Mouse (Mus musculus) olfactory bulb, adult 2 months (tissue): ENCODE measurements around the gene Sparc.

ENCODE experiments used
- CTCF ChIP-seq: fragments of 200-500 bp; IDR thresholded peaks from 2 replicates; pipeline ENCODE4 v1.5.1; 2012; ENCODE audit warnings: low read depth, mild to moderate bottlenecking, low read length, moderate library complexity; ENCODE audit not compliant: insufficient read depth
- POLR2A ChIP-seq: fragments of 200-500 bp; IDR thresholded peaks from 2 replicates; pipeline ENCODE4 v1.6.1; 2012; ENCODE audit warnings: mild to moderate bottlenecking, low read depth, low read length, moderate library complexity; ENCODE audit not compliant: insufficient read depth

DNA sequence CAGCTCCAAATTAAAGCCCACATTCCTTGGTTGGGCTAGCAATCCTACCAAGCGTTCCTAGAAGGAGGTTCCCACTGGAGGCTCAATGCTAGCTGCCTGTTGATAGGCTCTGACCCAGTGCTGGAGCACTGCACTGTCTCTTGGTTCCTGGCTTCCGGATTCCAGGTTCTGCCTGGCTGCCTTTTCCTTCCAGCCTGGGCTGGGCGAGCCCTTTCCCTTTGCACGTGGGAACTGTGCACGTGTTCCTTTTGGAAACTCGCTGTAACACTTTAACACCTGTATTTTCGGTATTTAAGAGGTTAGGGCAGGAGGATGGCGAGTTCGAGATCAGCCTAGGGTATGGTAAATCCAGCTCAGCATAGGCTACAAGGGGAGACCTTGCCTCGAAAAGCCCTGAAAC is 45.0 kb upstream of the Sparc start:
- TF ChIP-seq POLR2A (no peak), CTCF (no peak)
